In genomic region chr12:54167737-54168136, GRCm38 (mm10) we compare ENCODE assay signal across 9 mouse cellular contexts. TPM values are rescaled to one million over a fixed set of nuclear protein-coding genes. Genes with fewer than 3 reads are reported as not detected.
DNase-seq lines count a peak whose midpoint lies in the region; ATAC-seq and TF ChIP-seq lines count a peak whose summit lies in the region.
"Had no signal": no experiment of that assay in that cellular context is flagged by ENCODE, and none has a peak within 500 bp of the region (broad histone marks: within the 10 kb centered on the region; RNA-seq: fewer than 3 reads in every experiment).

No protein-coding gene starts in this region.

- DNase-seq in heart, postnatal 0 days (ENCODE audit: low spot score) = no peak
- DNase-seq in heart, adult 9 months (ENCODE audit: low spot score in 2 of 2) = no peak
- DNase-seq in lung, postnatal 36 days = peak; percentile 22
- no peak for DNase-seq in lung, adult 18-20 months
- no peak for DNase-seq in Patski (ENCODE audit: low read depth, low spot score)
- DNase-seq in thymus, postnatal 14 days = peak; percentile 62
- no peak for DNase-seq in T-cell, adult 2 months (ENCODE audit: low spot score)
- no peak for DNase-seq in layer of hippocampus, adult 9-10 months (ENCODE audit: low spot score)

- no peaks in the 10 kb centered on the region for H3K36me3 ChIP-seq in heart, postnatal 0 days (replicated peaks; ENCODE audit: control insufficient read depth, insufficient read depth, low read length)
- H3K36me3 ChIP-seq: hindbrain, embryonic 12.5 days had no signal

- no peak overlapping the region for H3K27ac ChIP-seq in heart, postnatal 0 days (ENCODE audit: low read depth)
- H3K27ac ChIP-seq: hindbrain, embryonic 12.5 days had no signal

- CTCF ChIA-PET in Patski (lab: Charles Lee) = no interaction called here

- POLR2A ChIA-PET in Patski (lab: Charles Lee) = no interaction called here

- H3K27me3 ChIP-seq in heart, postnatal 0 days (ENCODE audit: control insufficient read depth, insufficient read depth, low read length) = no peaks in the 10 kb centered on the region
- H3K27me3 ChIP-seq in Patski = no peaks in the 10 kb centered on the region

- no peak for ATAC-seq in heart, postnatal 0 days (ENCODE audit: insufficient read depth, low read depth)
- no peak for ATAC-seq in Patski

- H3K9ac ChIP-seq in heart, postnatal 0 days (replicated peaks; ENCODE audit: low read depth, low read length) = no peak overlapping the region
- H3K9ac ChIP-seq: hindbrain, embryonic 12.5 days had no signal

- no peak overlapping the region for H3K4me2 ChIP-seq in heart, postnatal 0 days (ENCODE audit: low read depth, low read length)
- H3K4me2 ChIP-seq: hindbrain, embryonic 12.5 days had no signal

- no peak overlapping the region for H3K4me3 ChIP-seq in heart, postnatal 0 days (ENCODE audit: low read depth, low read length)
- H3K4me3 ChIP-seq: hindbrain, embryonic 12.5 days had no signal

- no peak for TF ChIP-seq EP300 in heart, postnatal 0 days (IDR thresholded peaks at IDR 0.05; ENCODE audit: low read depth)

- in situ Hi-C loops in Patski (cut with MboI; ENCODE audit: low pct_unique_long_range_greater_than_20kb) = no loop called here

- H3K9me3 ChIP-seq in heart, postnatal 0 days (replicated peaks; ENCODE audit: control insufficient read depth, low read length) = no peaks in the 10 kb centered on the region
- H3K9me3 ChIP-seq: hindbrain, embryonic 12.5 days had no signal

- peak; percentile 29 for TF ChIP-seq CTCF in heart, postnatal 0 days (IDR thresholded peaks at IDR 0.05; ENCODE audit: low read depth)
- peak; percentile 57 for TF ChIP-seq CTCF in Patski (IDR thresholded peaks at IDR 0.05)

- 85% methylated on average over 6 of the region's 6 CpGs for whole genome bisulfite sequencing in heart, postnatal 0 days

- no peaks in the 10 kb centered on the region for H3K4me1 ChIP-seq in heart, postnatal 0 days (ENCODE audit: control insufficient read depth, insufficient read depth)

RNA-seq across cellular contexts. Expression of gene Egln3, which starts 35.9 kb away (rescaled TPM):
- total RNA-seq in heart, postnatal 0 days (2014; rRNA removed; ENCODE audit: low replicate concordance) = 56.8 and 61.4 TPM in 2 replicates
- 12.4 and 13.5 TPM in 2 replicates for polyA plus RNA-seq in heart, postnatal 0 days (2015; fragmentation: Nextera tagmentation; extraction: Ambion mirVana)
- 13.0 TPM for polyA plus RNA-seq in Patski (2021)

Comparison
In these comparisons a context has a peak if more than half of its experiments do, and no peak if none do; other contexts are left out.
1. DNase-seq: peak in lung, postnatal 36 days (single experiment) and thymus, postnatal 14 days (single experiment); none in heart, postnatal 0 days (single experiment), heart, adult 9 months (0 of 2), lung, adult 18-20 months (0 of 2), Patski (single experiment), T-cell, adult 2 months (single experiment) and layer of hippocampus, adult 9-10 months (single experiment).